Mouse (Mus musculus) c-Kit-positive CD71-positive TER-119-negative erythroid progenitor cells, embryonic 14.5 days (primary cell): ENCODE measurements around the gene Tmem151a.

Experiments
- DNase-seq: peaks from one replicate; pipeline ENCODE4 v3.0.0-alpha.2; 2013; ENCODE audit warnings: low read depth

Tmem151a gene

GRCm38 (mm10) chr19:5067040-5067799 is 18.1 kb downstream of the Tmem151a start:
- peak; percentile 85 for DNase-seq

DNA sequence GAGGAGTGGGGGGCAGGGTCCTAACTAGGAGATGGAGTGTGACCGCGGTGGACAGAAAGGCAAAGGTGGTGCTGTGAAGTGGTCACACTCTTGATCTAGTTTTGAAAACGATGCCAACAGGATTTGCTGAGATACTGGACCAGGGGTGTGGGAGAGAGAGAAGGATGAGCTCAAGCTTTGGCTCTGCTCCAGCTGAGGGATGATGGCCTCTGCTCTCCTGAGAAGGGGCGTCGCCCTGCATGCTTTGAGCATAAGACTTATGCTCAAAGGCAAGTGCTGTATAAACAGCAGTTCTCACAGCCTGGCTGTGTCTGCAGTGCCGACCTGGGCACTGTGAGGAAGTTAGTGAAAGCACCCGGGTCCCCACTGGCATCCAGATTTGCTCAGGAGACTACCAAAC is 20.2 kb downstream of the Tmem151a start:
- no peak for DNase-seq

DNA sequence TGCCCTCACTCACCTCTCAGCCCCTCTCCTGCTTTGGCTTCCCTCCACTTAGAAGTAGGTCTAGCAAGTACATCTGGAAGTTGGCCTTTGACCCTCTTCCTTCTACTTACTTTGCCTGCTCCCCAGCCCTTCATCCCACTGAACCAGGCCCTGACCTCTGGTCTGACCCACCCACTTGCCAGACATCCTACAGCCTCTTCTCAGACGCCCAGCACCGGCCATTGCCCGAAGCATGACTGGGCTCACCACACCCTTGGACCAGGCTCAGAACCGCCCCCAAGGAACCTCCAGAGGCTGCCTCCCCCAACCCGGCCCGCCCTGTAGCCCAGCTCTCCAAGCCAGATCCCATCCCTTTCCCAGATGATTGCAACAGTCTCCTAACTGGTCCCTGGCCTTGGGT is 22.9 kb downstream of the Tmem151a start:
- no peak for DNase-seq

- DNase-seq, result no peak
Observed at GRCm38 (mm10) chr19:5062041-5062440, 23.3 kb downstream of the Tmem151a start.

DNA sequence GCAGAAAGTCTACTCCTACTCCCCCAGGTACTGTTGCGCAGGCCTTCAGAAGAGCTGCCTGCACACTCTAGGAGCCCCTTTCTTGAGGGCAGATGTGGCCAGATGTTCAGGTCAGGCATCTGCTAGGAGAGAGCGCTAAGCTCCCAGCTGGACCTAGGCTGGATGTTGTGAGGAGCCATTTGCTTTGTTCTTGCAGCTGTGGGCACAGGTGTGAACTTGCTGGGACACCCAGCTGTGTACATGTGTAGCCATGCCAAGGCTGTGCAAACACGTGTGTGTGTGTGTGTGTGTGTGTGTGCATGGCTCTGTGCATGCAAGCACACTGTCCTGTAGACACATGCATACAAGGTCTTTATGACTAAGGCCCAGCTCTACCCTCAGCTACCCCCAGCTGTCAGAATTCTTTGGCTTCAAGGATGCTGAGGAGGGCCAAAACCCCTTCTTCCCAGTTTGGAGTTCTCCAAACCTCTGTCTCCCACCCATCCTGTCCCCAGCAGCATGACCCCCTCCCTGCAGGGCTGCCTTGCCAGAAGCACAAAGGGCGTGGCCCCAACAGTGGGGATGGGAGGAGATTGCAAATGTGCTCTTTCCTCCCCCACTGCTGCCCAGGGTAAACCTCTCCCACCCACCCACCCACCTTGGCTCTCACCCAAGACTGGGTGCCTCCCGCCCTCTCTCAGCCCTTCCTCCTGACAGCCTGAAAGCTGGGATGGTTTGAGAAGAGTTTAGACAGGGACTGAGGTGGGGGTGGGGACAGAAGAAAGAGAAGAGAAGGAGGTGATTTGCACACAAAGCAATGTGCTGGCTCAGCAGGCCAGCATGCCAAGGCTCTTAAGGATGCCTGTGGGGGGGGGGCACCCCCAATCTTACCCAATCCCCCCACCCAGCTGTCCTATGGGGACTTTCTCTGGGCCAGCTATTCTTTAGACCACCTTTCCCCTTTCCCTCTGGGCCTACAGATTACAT is 24.7 kb downstream of the Tmem151a start:
- DNase-seq, result no peak

GRCm38 (mm10) chr19:5058801-5059771 is 26.2 kb downstream of the Tmem151a start:
- DNase-seq, result no peak

DNA sequence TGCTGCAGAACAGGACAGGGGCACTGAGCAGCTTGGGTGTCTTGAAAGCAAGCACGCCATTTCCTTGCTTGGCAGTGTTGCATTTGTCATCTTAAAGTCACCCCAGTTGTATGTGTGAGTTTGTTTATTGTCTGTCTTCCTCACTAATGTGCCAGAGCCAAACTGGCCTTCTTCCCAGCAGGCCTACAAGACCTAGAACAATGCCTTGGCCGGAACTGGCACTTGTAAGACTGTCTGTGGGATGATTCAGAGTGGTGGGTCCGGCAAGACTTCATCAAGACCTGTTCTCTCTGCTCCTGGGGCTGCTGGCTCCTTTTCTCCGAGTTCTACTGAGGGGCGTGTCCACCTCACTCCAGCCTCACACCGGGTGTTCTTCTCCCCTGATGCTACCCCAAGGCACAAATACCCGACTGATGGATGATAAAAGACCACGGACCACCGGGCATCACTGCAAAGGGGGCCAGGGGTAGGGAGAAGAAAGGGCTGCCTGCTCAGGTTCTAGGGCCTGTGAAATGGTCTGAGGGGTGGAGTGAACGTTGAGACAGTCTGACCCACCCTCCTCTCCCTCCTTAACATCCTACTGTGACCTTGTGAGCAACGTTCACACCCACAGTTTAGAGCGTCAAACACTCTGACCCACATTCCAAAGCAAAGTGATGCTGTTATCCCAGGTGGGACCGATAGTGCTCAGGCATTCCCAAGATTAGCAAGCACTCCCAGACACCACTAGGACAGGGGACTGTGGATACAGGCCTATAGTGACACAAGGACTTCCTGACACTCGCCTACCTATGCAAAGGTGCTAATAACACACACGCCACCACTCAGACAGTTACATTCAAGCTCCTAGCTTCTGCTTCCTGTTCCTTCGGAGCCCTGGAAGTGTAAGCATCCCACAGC is 27.2 kb downstream of the Tmem151a start:
- DNase-seq, result no peak

DNA sequence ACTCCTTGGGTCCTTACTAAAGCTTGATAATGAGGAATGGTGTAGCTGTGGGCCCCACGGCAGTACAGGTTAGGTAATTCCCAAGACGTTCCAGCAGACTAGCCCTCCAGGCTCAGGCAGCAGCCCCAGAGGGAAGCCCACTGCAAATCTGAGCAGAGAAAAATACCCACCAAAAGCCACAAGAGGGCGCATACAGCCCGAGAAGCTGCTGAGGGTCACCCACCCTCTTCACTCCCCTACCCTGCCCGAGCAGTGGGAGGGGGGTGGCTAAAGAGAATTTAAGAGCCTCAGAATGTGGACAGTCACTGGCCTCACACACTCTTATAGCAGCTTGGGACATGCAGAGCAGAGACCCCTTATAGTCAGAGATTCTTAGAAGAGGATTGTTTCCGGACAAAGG is 29.1 kb downstream of the Tmem151a start:
- no peak for DNase-seq

GRCm38 (mm10) chr19:5053909-5054308 is 31.4 kb downstream of the Tmem151a start:
- no peak for DNase-seq

DNA sequence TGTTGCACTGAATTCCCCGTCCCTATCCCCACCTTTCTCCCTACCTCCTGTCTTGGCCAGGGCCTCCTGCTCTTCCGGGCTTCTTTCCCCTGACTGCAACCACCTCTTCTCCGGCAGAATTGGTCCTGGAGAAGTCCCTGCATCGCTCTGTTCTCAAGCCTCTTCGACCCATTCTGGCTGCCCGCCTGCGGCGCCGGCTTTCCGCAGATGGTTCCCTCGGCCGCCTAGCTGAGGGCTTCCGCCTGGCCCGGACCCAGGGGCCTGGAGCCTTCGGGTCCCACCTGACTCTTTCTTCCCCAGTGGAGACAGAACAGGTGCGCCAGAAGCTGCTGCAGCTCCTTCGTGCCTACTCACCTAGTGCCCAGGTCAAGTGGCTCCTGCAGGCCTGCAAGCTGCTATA is 32.5 kb downstream of the Tmem151a start:
- no peak for DNase-seq

- no peak for DNase-seq
Observed at GRCm38 (mm10) chr19:5052166-5052822, 33.0 kb downstream of the Tmem151a start.

- DNase-seq, result no peak
Observed at GRCm38 (mm10) chr19:5051515-5051914, 33.8 kb downstream of the Tmem151a start.

GRCm38 (mm10) chr19:5051031-5051430 is 34.3 kb downstream of the Tmem151a start:
- DNase-seq, result no peak

GRCm38 (mm10) chr19:5050047-5050905 is 35.1 kb downstream of the Tmem151a start, which contains the start of gene Rin1:
Gene Rin1 (plus strand): TSS chr19:5050481.
- no peak for DNase-seq

GRCm38 (mm10) chr19:5049325-5049724 is 36.0 kb downstream of the Tmem151a start:
- DNase-seq, result no peak

- DNase-seq, result no peak
Observed at GRCm38 (mm10) chr19:5048138-5049056, 36.9 kb downstream of the Tmem151a start.

DNA sequence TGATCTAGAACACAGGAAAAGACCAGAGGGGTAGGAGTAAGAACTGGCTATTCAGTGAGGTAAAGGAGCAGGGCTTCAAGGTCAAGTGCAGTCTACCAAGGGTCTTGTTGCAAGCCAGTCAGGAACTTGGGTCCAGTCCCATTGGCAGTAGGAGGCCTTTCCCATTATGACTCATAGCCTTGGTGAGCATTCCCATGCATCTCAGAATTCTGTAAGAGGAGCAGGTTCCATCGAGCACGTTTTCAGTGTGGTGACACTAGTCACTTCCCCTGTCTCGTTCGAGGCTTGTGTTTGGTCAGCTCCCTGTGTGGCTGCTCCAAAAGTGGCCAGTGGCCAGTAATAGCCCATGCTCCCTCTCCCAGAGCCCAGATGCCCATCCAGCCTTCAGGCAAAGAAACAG is 39.8 kb downstream of the Tmem151a start:
- no peak for DNase-seq

- no peak for DNase-seq
Observed at GRCm38 (mm10) chr19:5041588-5041987, 43.7 kb downstream of the Tmem151a start.
